Mouse (Mus musculus) cerebellum, adult 11-12 months (tissue): ENCODE measurements around the gene Grtp1.

Experiments
- DNase-seq: peaks from one replicate; pipeline ENCODE4 v3.0.0; 2022

Grtp1 gene

DNA sequence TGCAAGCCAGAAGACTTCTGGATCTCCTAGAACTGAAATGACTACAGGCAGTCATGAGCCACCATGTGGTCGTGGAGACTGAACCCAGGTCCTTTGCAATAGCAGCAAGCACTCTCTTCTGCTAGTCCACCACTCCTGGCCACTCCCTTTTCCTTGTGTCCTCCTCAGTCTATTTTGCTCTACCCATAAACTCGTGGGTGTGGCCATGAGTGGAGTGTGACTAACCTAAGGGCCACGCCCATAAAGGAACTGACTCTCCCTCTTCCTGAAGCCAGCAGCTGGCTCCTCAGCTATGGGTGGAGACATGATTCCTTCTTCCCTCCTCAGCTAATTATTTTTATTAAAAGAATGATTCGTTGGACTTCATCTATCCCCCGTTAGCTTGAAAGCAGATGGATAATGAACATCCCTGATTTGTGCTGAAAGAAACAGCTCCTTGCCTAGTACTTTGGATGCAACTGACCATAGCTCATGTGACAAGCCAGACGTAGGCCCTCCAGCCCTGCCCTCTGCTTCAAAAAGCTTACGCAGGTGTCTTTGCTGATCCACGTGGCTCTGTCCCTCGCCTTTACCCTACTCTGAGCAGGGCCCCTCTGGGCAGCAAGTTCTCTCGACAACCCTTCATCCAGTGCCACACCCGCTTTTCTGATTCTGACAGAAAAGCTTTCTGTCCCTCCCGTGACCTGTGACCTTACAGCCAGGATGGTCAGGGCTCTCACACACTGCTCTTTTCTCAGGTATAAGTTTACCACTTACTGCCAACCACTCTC lies 4.1 kb upstream of the Grtp1 start:
- no peak for DNase-seq

DNA sequence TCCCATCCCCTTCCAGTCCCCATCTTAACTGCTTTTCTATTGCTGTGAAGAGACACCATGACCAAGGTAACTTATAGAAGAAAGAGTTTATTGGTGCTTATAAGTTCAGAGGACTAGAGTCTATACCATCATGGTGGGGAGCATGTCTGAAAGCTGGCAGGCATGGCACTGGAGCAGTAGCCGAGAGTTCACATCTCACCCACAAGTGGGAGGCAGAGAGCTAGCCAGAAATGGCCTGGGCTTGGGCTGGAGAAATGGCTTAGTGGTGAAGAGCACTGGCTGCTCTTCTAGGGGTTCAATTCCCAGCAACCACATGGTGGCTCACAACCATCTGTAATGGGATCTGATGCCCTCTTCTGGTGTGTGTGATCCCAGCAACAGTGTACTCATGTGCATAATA lies 3.1 kb upstream of the Grtp1 start:
- no peak for DNase-seq

- no peak for DNase-seq
Observed at GRCm38 (mm10) chr8:13202806-13203205, 2.4 kb upstream of the Grtp1 start.

GRCm38 (mm10) chr8:13202041-13202440 lies 1.6 kb upstream of the Grtp1 start:
- no peak for DNase-seq

DNA sequence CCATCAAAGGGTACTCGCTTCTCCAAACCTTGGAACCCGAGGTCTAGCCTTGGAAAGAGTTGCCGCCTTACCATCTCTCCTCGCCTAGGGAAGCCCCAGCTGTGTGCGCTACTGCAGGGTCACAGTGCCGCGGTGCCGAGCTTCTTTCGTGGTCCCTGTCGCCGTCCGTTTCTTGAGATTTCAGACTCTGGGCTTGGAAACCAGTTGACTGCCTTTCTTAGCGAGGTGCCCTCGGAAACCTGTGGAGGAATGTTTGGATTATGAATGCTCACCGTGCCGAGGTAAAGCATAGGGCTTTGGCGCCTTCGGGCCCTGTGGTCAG lies 554 bp upstream of the Grtp1 start:
- no peak for DNase-seq

DNA sequence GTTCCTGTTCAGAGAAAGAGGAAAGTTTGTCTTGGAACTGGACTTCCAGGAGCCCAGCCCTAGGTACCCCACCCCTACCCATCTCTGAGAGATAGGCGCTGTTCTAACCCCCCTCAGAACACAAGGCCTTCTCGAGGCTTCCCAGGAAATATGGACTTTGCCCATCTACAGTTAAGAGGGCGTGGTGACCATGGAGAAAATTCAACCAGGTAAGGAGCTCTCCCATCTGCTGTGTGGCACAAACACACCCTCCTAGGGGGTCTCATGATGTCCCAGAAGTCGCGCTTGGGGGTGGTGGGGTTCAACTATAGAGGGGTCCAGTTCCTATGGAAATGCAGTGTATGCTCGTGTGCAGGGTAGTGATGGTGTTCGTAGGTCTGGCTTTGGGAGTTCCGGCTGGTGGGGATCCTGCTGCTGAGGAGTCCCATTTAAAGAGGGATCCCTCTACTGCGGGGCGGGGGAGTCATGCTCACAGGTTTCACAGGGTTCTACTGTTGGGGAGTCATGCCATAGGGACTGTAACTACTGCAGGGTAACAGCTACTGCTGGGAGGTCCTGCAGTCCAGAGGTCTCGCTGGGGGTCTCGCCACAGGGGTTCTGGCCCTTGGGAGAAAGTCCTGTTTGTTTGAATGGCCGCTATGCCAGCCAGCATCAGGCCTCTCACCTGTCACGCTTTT lies 897 bp downstream of the Grtp1 start:
- no peak for DNase-seq

DNA sequence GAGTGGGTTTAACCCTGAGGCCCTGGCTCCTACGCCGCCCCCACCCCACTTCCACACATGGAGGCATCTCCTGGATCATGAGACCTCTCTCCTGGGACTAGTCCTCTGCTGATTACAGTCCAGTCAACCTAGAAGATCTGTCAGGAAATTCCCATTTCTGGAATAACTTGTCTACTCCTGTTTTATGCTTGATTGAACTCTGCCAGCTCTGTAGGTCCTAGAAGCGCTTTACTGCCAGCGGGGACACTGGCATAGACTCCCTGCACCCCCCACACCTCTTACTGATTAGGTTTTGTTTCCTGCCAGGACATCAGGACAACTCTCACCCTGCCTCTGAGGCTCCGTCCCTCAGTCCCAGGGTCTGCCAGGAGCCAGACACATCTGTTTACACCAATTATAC lies 2.9 kb downstream of the Grtp1 start:
- no peak for DNase-seq

GRCm38 (mm10) chr8:13194818-13195217 lies 5.6 kb downstream of the Grtp1 start:
- no peak for DNase-seq

- DNase-seq: no peak
Observed at GRCm38 (mm10) chr8:13190235-13190634, 10.2 kb downstream of the Grtp1 start.

- no peak for DNase-seq
Observed at GRCm38 (mm10) chr8:13188857-13189256, 11.6 kb downstream of the Grtp1 start.

DNA sequence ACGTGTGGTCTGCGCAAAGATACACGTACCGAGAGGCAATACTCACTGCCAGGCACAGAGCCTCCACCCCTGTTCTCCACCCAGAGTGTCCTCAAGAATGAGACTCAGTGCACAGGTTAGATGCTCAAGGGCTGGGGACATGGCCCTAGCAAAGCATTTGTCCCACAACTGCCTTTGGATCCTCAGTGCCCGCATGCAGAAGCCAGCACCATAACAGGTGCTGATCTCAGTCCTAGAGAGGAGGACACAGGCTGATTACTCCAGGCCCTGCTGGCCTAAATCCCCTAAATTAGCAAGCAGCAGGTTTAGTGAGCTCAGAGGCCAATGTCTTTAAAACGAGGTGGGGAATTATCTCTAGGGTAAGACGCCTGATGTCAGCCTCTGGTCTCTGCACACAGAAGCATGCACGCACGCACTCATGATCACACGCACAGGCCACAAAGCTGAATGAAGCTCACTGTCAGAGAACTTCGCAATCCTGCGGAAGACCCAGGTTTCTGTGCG lies 12.3 kb downstream of the Grtp1 start:
- no peak for DNase-seq

DNA sequence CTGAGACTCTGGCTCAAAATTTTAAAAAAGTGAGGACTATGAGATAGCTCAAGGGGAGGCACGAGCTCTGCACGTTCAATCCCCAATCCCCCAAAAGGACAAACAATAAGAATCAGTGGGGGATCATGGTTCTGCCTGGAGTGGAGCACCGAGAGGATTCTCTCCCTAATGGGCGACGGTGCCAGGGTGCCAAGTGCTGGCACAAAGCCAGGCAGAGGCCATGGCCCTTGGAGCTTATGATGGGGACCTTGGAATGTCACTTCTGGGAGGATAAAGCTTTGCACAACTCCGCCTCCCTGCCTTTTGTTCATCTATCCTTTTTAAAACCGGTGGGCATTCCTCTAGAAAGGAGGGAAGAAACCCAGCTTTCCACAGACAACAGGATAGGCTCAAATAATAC lies 12.8 kb downstream of the Grtp1 start:
- no peak for DNase-seq

- DNase-seq: no peak
Observed at GRCm38 (mm10) chr8:13187229-13187628, 13.2 kb downstream of the Grtp1 start.

- DNase-seq: no peak
Observed at GRCm38 (mm10) chr8:13186819-13187218, 13.6 kb downstream of the Grtp1 start.

GRCm38 (mm10) chr8:13181691-13181976 lies 18.8 kb downstream of the Grtp1 start:
- no peak for DNase-seq

GRCm38 (mm10) chr8:13180911-13181690 lies 19.3 kb downstream of the Grtp1 start:
- no peak for DNase-seq

- DNase-seq: no peak
Observed at GRCm38 (mm10) chr8:13180408-13180807, 20.0 kb downstream of the Grtp1 start.

GRCm38 (mm10) chr8:13179948-13180347 lies 20.5 kb downstream of the Grtp1 start:
- no peak for DNase-seq

DNA sequence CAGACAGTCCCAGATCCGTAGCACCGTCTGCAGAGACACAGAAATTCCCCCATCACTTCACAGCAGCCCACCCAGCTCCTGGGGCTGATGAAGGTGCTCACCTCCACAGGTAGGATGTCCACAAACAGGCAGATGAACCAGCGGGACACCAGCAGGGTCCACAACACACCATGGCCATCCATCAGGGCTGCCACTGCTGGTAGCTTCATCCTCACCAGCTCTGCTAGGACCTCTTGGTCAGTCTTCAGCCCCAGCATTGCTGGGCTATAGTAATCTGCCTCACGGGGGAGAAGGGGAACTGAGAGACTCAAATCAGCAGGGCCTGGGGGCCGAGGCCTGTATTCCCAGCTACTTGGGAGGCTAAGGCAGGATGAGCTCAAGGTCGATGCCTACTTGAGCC lies 20.9 kb downstream of the Grtp1 start:
- no peak for DNase-seq

- DNase-seq: no peak
Observed at GRCm38 (mm10) chr8:13178137-13178536, 22.3 kb downstream of the Grtp1 start.

DNA sequence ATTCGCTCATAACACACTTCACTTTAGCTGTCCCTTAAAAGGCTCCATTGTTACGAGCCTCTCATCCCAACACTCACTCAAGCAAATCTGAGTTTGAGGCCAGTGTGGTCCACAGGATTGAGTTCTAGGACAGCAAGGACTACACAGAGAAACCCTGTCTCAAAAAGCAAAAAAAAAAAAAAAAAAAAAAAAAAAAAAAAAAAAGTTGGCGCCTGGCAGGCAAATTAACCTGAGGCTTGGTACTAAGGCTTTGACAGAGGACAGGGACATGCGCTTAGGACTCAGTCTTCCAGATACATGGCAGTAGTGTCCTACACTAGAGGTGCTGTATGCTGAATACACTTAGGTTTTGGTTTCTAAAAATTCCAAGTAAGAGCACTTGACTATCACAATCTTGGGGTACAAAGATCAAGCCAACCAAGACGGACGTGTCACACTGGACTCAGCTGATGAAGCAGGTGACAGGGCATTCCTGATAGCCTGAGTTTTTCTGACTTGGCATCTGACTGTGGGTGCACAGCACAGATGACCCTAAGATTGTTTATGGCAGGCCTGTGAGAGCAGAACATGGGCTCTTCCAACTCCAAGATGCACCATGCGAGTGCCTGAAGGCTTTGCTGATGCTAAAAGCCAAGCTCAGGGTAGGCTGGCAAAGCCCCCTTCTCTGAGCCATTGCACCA lies 23.1 kb downstream of the Grtp1 start:
- no peak for DNase-seq

- DNase-seq: no peak
Observed at GRCm38 (mm10) chr8:13175650-13176049, 24.8 kb downstream of the Grtp1 start.

GRCm38 (mm10) chr8:13174811-13175210 lies 25.6 kb downstream of the Grtp1 start:
- no peak for DNase-seq
